Mouse (Mus musculus): Measurements from ENCODE around the gene Cpt1a. TPM values are rescaled to one million over a fixed set of nuclear protein-coding genes. Genes with fewer than 3 reads are reported as not detected.

Cpt1a gene
- 18.9 and 36.5 TPM in 2 replicates for polyA plus RNA-seq (2012; ENCODE audit: low replicate concordance)

DNA sequence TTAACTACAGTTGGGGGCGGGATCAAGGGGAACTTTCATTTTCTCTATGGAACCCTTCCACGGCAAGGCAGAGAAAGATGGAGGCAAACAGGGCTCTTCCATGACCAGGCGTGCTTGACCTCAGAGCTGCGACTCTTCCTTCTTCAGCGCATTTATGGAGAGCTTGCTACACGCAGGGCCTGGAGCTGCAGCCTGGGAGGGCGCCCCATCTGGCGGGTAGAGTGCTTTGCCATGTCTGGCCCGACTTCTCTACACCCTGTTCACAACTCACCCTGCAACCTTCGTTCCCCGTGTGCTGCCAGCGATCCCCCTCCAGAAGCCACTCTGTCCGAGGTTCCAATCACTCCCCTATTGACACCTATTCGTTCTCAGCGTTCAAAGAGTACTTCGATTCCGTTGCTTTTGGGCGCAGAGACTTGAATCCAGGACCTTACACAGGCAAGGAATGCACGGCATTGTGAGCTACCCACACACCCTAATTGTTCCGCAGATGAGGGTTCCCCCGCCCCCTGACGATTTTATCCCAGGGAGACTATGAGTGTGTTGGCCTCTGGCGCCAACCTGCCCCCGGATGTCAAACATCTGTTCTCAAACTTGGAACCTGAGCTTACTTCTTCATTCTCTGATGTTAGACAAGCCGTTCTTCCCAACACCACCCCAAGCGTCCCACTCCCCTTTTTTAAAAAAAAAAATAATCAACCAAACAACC lies at the start of gene Cpt1a:
Gene Cpt1a (plus strand): TSS at position 74 of the 709 bp plus-strand sequence.

DNA sequence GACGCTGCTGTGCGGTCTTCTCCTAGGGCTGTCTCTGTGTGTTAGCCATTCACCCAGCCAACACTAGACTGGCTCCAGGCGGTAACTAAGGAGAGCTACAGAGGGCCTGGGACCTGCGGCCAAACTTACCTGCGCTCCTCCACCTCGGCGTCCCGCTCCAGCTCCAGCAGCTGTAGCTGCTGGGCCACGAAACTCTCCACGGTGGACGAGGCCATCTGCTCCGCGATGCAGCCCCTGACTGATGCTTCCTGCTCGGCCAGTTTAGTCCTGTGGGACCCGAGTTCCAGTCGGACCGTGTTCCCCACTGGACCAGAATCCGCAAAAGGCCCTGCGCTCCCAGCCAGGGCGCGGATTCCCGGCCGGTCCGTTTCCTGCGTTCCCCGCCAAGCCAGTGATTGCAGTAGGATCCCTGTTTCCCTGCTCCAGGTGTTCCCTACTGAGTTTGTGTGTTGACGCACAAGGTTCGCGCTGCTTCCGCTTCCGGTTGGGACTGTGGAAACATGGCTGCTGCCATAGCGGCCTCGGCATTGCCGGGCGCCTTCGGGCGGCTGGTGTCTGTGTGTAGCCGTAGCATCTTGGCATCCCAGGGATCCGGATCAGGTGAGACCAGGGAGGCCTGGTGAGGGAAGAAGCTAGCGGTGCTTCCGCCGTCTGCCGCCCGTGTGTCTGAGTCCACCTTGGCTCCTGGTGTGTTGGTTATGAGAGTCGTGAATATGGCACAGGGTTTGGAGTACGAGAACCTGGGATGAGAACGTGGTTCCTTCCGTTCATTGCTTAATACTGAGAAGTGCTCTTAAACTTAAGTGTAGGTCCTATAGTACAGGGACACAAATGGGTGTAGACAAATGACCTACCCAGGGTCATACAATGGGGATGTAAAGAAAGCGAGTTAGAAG lies 39.3 kb upstream of the Cpt1a start, which contains the start of the genes Mrpl21 and Ighmbp2:
Gene Mrpl21 (plus strand): TSS at position 330 of the 896 bp plus-strand sequence.
Gene Ighmbp2 (minus strand): TSS at position 446 of the 896 bp plus-strand sequence.

DNA sequence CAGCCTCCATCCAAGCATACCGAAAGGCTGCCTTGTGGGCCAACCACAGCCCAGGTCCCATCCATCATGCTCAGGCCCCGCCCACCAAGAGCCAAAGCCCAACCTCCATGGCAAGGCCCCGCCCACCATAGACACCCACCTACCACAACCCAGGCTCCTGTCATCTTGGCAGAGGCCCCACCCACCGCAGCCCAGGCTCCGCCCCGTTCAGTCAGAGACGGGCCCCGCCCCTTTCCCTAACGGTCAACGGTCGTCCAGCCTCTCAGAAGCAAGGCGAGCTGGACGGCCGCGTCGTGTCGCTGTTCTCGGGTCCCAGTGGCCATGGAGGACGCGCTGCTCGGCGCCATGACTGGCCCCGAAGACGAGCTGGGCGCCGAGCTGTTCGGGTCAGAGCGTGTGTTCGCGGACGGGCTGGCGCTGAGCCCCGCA lies 66.5 kb downstream of the Cpt1a start, which contains the start of gene Tesmin:
Gene Tesmin (plus strand): TSS at position 229 of the 429 bp plus-strand sequence.

DNA sequence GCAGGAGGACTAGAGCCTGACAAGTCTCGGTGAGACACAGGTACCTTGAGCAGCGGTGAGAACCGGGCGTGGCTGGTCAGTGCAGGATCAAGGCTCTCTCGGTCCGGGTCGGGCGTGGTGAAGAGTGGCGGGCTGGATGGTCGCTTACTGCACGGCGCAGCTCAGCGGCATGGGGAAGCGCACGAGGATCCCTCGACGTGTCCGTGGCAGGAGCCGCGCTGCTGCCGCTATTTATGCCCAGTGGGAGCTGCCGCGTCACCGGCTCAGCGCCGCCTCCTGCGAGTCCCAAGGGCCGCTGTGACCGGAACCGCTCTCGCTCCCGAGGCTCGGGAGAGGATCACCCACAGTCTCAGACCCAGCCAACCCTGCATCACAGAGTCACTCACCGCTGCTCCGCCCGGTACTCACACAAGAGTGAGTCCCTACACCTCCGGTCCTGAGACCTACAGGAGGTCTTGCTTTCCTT lies 92.2 kb downstream of the Cpt1a start, which contains the start of gene Gal:
Gene Gal (minus strand): TSS at position 277 of the 466 bp plus-strand sequence.

Other genes starting within 250 kb of the Cpt1a start
- 2.6 and 35.0 TPM in 2 replicates for gene Mrpl21, start 39.4 kb upstream of the Cpt1a start, polyA plus RNA-seq (2012; ENCODE audit: low replicate concordance)
- 6.3 and 10.7 TPM in 2 replicates for gene Ighmbp2, start 39.3 kb upstream of the Cpt1a start, polyA plus RNA-seq (2012; ENCODE audit: low replicate concordance)
- 0.61 and 1.4 TPM in 2 replicates for gene Tesmin, start 66.5 kb downstream of the Cpt1a start, polyA plus RNA-seq (2012; ENCODE audit: low replicate concordance)
- gene Gal, start 92.2 kb downstream of the Cpt1a start, polyA plus RNA-seq (2012; ENCODE audit: low replicate concordance), result 0.48 TPM in 1 of 2 replicates, not detected in the other